Mouse (Mus musculus) neural tube, embryonic 12.5 days (tissue): ENCODE data around the gene Wwtr1. TPM values are rescaled to one million over a fixed set of nuclear protein-coding genes. Genes with fewer than 3 reads are reported as not detected.

Experiments used
- ATAC-seq: fragments of 200-750 bp; cut with Nextera tagmentation; 2 replicates; pipeline ENCODE4 v1.8.0; 2017; ENCODE audit warnings: low read depth, mild to moderate bottlenecking, moderate TSS enrichment, moderate library complexity; ENCODE audit not compliant: low FRiP score
- H3K27ac ChIP-seq: fragments of 300-500 bp; sonication (generic); 2 replicates; pipeline ENCODE4 v1.5.1; 2016
- H3K27me3 ChIP-seq: fragments of 300-500 bp; sonication (generic); replicated peaks from 2 replicates; pipeline ENCODE4 v1.6.1; 2016; ENCODE audit warnings: mild to moderate bottlenecking
- H3K36me3 ChIP-seq: fragments of 300-500 bp; sonication (generic); 2 replicates; pipeline ENCODE4 v1.6.1; 2016; ENCODE audit warnings: mild to moderate bottlenecking
- H3K4me1 ChIP-seq: fragments of 300-500 bp; sonication (generic); 2 replicates; pipeline ENCODE4 v1.6.1; 2016
- H3K4me2 ChIP-seq: fragments of 300-500 bp; sonication (generic); replicated peaks from 2 replicates; pipeline ENCODE4 v1.6.1; 2016; ENCODE audit warnings: mild to moderate bottlenecking
- H3K4me3 ChIP-seq: fragments of 300-500 bp; sonication (generic); 2 replicates; pipeline ENCODE4 v1.5.1; 2016
- H3K9ac ChIP-seq: fragments of 300-500 bp; sonication (generic); 2 replicates; pipeline ENCODE4 v1.6.1; 2016; ENCODE audit warnings: mild to moderate bottlenecking
- H3K9me3 ChIP-seq: fragments of 300-500 bp; sonication (generic); 2 replicates; pipeline ENCODE4 v1.6.1; 2016; ENCODE audit warnings: mild to moderate bottlenecking
- WGBS: fragments of 180-500 bp; shearing (Covaris S2); methylation state at CpG from one replicate; pipeline ENCODE4 v1.1.7; 2016; 5-methylcytosine and 5-hydroxymethylcytosine counted together
- polyA plus RNA-seq: library from polyadenylated mRNA; unstranded; fragments of >200 nt; fragmentation: Nextera tagmentation; extraction: Ambion mirVana; gene quantifications from 2 replicates; pipeline ENCODE4 v1.2.1, GENCODE M21; 2016

Wwtr1 gene
- polyA plus RNA-seq, 1 experiment from 2014 or later, result 11.0 TPM

GRCm38 (mm10) chr3:57504756-57505155 lies 71.0 kb downstream of the Wwtr1 start:
- no peak overlapping the region for H3K9ac ChIP-seq

GRCm38 (mm10) chr3:57501596-57502220 lies 74.0 kb downstream of the Wwtr1 start:
- Histone ChIP-seq H3K4me3 (no peak overlapping the region), H3K9me3 (no peaks in the 10 kb centered on the region), H3K27ac (no peak overlapping the region), H3K27me3 (no peaks in the 10 kb centered on the region), H3K36me3 (no peaks in the 10 kb centered on the region), H3K4me2 (no peak overlapping the region), H3K4me1 (no peaks in the 10 kb centered on the region), H3K9ac (no peak overlapping the region)
- WGBS, result 84% methylated on average over 10 of the region's 10 CpGs
- no peak for ATAC-seq

More at GRCm38 (mm10) chr3:57504756-57505155, 71.0 kb downstream of the Wwtr1 start:
- no peaks in the 10 kb centered on the region for H3K27me3 ChIP-seq
- no peak overlapping the region for H3K4me3 ChIP-seq
- H3K9me3 ChIP-seq, result no peaks in the 10 kb centered on the region
- H3K4me1 ChIP-seq, result no peaks in the 10 kb centered on the region
- H3K36me3 ChIP-seq, result no peaks in the 10 kb centered on the region
- no peak for ATAC-seq
- no peak overlapping the region for H3K4me2 ChIP-seq
- 82% methylated on average over 2 of the region's 2 CpGs for WGBS
- H3K27ac ChIP-seq, result no peak overlapping the region

- H3K36me3 ChIP-seq, result no peaks in the 10 kb centered on the region
- H3K9me3 ChIP-seq, result no peaks in the 10 kb centered on the region
- H3K4me1 ChIP-seq, result no peaks in the 10 kb centered on the region
- whole genome bisulfite sequencing, result 96% methylated on average over 9 of the region's 9 CpGs
- no peak for ATAC-seq
- no peak overlapping the region for H3K4me2 ChIP-seq
- H3K27me3 ChIP-seq, result no peaks in the 10 kb centered on the region
- H3K9ac ChIP-seq, result no peak overlapping the region
- no peak overlapping the region for H3K27ac ChIP-seq
- no peak overlapping the region for H3K4me3 ChIP-seq
Observed at GRCm38 (mm10) chr3:57500846-57501245, 74.9 kb downstream of the Wwtr1 start.

GRCm38 (mm10) chr3:57497791-57498190 lies 77.9 kb downstream of the Wwtr1 start:
- no peaks in the 10 kb centered on the region for H3K4me1 ChIP-seq
- no peaks in the 10 kb centered on the region for H3K36me3 ChIP-seq
- no peaks in the 10 kb centered on the region for H3K27me3 ChIP-seq
- H3K9me3 ChIP-seq, result no peaks in the 10 kb centered on the region
- no peak overlapping the region for H3K9ac ChIP-seq
- no peak overlapping the region for H3K4me2 ChIP-seq
- WGBS, result 92% methylated on average over 1 of the region's 1 CpGs
- H3K4me3 ChIP-seq, result no peak overlapping the region
- H3K27ac ChIP-seq, result no peak overlapping the region
- ATAC-seq, result no peak

GRCm38 (mm10) chr3:57496428-57496827 lies 79.3 kb downstream of the Wwtr1 start:
- Histone ChIP-seq H3K9ac (no peak overlapping the region), H3K9me3 (no peaks in the 10 kb centered on the region), H3K36me3 (no peaks in the 10 kb centered on the region), H3K4me2 (no peak overlapping the region), H3K27me3 (no peaks in the 10 kb centered on the region), H3K4me1 (no peaks in the 10 kb centered on the region), H3K4me3 (no peak overlapping the region), H3K27ac (no peak overlapping the region)
- no peak for ATAC-seq
- WGBS, result 76% methylated on average over 2 of the region's 2 CpGs

- no peaks in the 10 kb centered on the region for H3K4me1 ChIP-seq
- H3K4me2 ChIP-seq, result no peak overlapping the region
- no peaks in the 10 kb centered on the region for H3K27me3 ChIP-seq
- WGBS, result 78% methylated on average over 8 of the region's 8 CpGs
- H3K9ac ChIP-seq, result no peak overlapping the region
- no peak overlapping the region for H3K4me3 ChIP-seq
- H3K27ac ChIP-seq, result no peak overlapping the region
- no peaks in the 10 kb centered on the region for H3K36me3 ChIP-seq
- no peak for ATAC-seq
- H3K9me3 ChIP-seq, result no peaks in the 10 kb centered on the region
Observed at GRCm38 (mm10) chr3:57487455-57488153, 88.1 kb downstream of the Wwtr1 start.

GRCm38 (mm10) chr3:57486068-57486467 lies 89.6 kb downstream of the Wwtr1 start:
- H3K4me3 ChIP-seq, result no peak overlapping the region

GRCm38 (mm10) chr3:57481981-57482380 lies 93.7 kb downstream of the Wwtr1 start:
- H3K36me3 ChIP-seq, result peaks cover 4% of the 10 kb centered on the region; the same call in 1 of the 2 replicates

More at GRCm38 (mm10) chr3:57486068-57486467, 89.6 kb downstream of the Wwtr1 start:
- Histone ChIP-seq H3K4me2 (no peak overlapping the region), H3K36me3 (no peaks in the 10 kb centered on the region), H3K27ac (no peak overlapping the region), H3K9ac (no peak overlapping the region), H3K9me3 (no peaks in the 10 kb centered on the region), H3K27me3 (no peaks in the 10 kb centered on the region), H3K4me1 (no peaks in the 10 kb centered on the region)
- ATAC-seq, result no peak
- WGBS, result 89% methylated on average over 4 of the region's 4 CpGs

GRCm38 (mm10) chr3:57480640-57481039 lies 95.1 kb downstream of the Wwtr1 start:
- Histone ChIP-seq H3K4me3 (no peak overlapping the region), H3K9me3 (no peaks in the 10 kb centered on the region), H3K27me3 (no peaks in the 10 kb centered on the region), H3K27ac (no peak overlapping the region), H3K4me2 (no peak overlapping the region), H3K4me1 (no peaks in the 10 kb centered on the region), H3K36me3 (peaks cover 8% of the 10 kb centered on the region; the same call in 1 of the 2 replicates), H3K9ac (no peak overlapping the region)
- no peak for ATAC-seq
- 86% methylated on average over 4 of the region's 4 CpGs for WGBS

More at GRCm38 (mm10) chr3:57481981-57482380, 93.7 kb downstream of the Wwtr1 start:
- no peak for ATAC-seq
- H3K4me3 ChIP-seq, result no peak overlapping the region
- H3K9ac ChIP-seq, result no peak overlapping the region
- no peak overlapping the region for H3K27ac ChIP-seq
- WGBS, result 89% methylated on average over 5 of the region's 5 CpGs
- no peaks in the 10 kb centered on the region for H3K27me3 ChIP-seq
- no peak overlapping the region for H3K4me2 ChIP-seq
- no peaks in the 10 kb centered on the region for H3K9me3 ChIP-seq
- H3K4me1 ChIP-seq, result no peaks in the 10 kb centered on the region

- Histone ChIP-seq H3K4me3 (no peak overlapping the region), H3K9me3 (no peaks in the 10 kb centered on the region), H3K27ac (no peak overlapping the region), H3K9ac (no peak overlapping the region), H3K27me3 (no peaks in the 10 kb centered on the region), H3K36me3 (peaks cover 8% of the 10 kb centered on the region; the same call in 1 of the 2 replicates), H3K4me2 (no peak overlapping the region), H3K4me1 (peaks cover 16% of the 10 kb centered on the region)
- 92% methylated on average over 8 of the region's 8 CpGs for WGBS
- no peak for ATAC-seq
Observed at GRCm38 (mm10) chr3:57474421-57474820, 101.3 kb downstream of the Wwtr1 start.

- ATAC-seq, result peak; percentile 52
- WGBS, result 34% methylated on average over 4 of the region's 4 CpGs
- Histone ChIP-seq H3K9me3 (no peaks in the 10 kb centered on the region), H3K27me3 (no peaks in the 10 kb centered on the region), H3K36me3 (peaks cover 8% of the 10 kb centered on the region; the same call in 1 of the 2 replicates), H3K4me2 (no peak overlapping the region), H3K4me1 (peaks cover 16% of the 10 kb centered on the region), H3K4me3 (no peak overlapping the region), H3K9ac (no peak overlapping the region), H3K27ac (no peak overlapping the region)
Observed at GRCm38 (mm10) chr3:57472407-57472806, 103.3 kb downstream of the Wwtr1 start.

GRCm38 (mm10) chr3:57470981-57471601 lies 104.6 kb downstream of the Wwtr1 start:
- peaks cover 16% of the 10 kb centered on the region for H3K4me1 ChIP-seq
- no peak overlapping the region for H3K9ac ChIP-seq
- 2% methylated on average over 15 of the region's 15 CpGs for WGBS
- no peak overlapping the region for H3K4me3 ChIP-seq
- H3K36me3 ChIP-seq, result no peaks in the 10 kb centered on the region
- H3K9me3 ChIP-seq, result no peaks in the 10 kb centered on the region
- H3K27me3 ChIP-seq, result no peaks in the 10 kb centered on the region
- no peak overlapping the region for H3K27ac ChIP-seq
- peak overlapping the region; percentile 40 for H3K4me2 ChIP-seq
- peak; percentile 48; the same call in 1 of the 2 replicates for ATAC-seq
